Mouse (Mus musculus) heart, adult 2 months (tissue): ENCODE data around the gene Npr3. TPM values are rescaled to one million over a fixed set of nuclear protein-coding genes. Genes with fewer than 3 reads are reported as not detected.

Experiments used
- DNase-seq, 2 experiments: peaks; one replicate each; pipeline ENCODE4 v3.0.0; 2021
- H3K27ac ChIP-seq: fragments of 200-600 bp; 2 replicates; pipeline ENCODE4 v1.8.1; 2022
- H3K27me3 ChIP-seq: fragments of 200-500 bp; 2 replicates; pipeline ENCODE4 v1.6.1; 2012; ENCODE audit warnings: mild to moderate bottlenecking, low read length, inconsistent platforms, mixed read lengths; ENCODE audit not compliant: control insufficient read depth, insufficient read depth
- H3K36me3 ChIP-seq: fragments of 200-500 bp; 2 replicates; pipeline ENCODE4 v1.6.1; 2012; ENCODE audit warnings: low read length, inconsistent platforms; ENCODE audit not compliant: control insufficient read depth, insufficient read depth
- H3K4me1 ChIP-seq: fragments of 200-500 bp; 2 replicates; pipeline ENCODE4 v1.6.1; 2011; ENCODE audit warnings: low read length; ENCODE audit not compliant: control insufficient read depth, insufficient read depth
- H3K4me3 ChIP-seq: fragments of 200-600 bp; 2 replicates; pipeline ENCODE4 v1.8.1; 2022
- H3K79me2 ChIP-seq: fragments of 200-500 bp; replicated peaks from 2 replicates; pipeline ENCODE4 v1.6.1; 2012; ENCODE audit warnings: mild to moderate bottlenecking, inconsistent platforms, low read length, moderate library complexity, mixed read lengths; ENCODE audit not compliant: control insufficient read depth, insufficient read depth
- H3K9ac ChIP-seq: fragments of 200-500 bp; 2 replicates; pipeline ENCODE4 v1.6.1; 2012; ENCODE audit warnings: low read depth, mild to moderate bottlenecking, control low read depth, inconsistent platforms, low read length, mixed read lengths
- CTCF ChIP-seq: fragments of 200-600 bp; IDR thresholded peaks from 2 replicates; pipeline ENCODE4 v1.8.1; 2022; ENCODE audit warnings: antibody characterized with exemption, mild to moderate bottlenecking, moderate library complexity
- EP300 ChIP-seq: fragments of 200-500 bp; IDR thresholded peaks from 2 replicates; pipeline ENCODE4 v1.6.1; 2011; ENCODE audit warnings: low read depth, low read length, control low read depth; ENCODE audit not compliant: insufficient read depth
- POLR2A ChIP-seq: fragments of 200-500 bp; IDR thresholded peaks from 2 replicates; pipeline ENCODE4 v1.6.1; 2011; ENCODE audit warnings: mild to moderate bottlenecking, low read depth, low read length, control low read depth; ENCODE audit not compliant: insufficient read depth
- WGBS: fragments of 180-500 bp; shearing (Covaris S2); methylation state at CpG from one replicate; pipeline ENCODE4 v1.1.7; 2018; 5-methylcytosine and 5-hydroxymethylcytosine counted together
- intact Hi-C: fragments of 180-260 bp; cut with DNase I; formaldehyde crosslinking; loops from one replicate; pipeline ENCODE4 v1.15.1; 2025
- polyA plus RNA-seq: library from polyadenylated mRNA; depleted of rRNA; stranded (reverse); fragments of >200 nt; gene quantifications from 2 replicates; pipeline ENCODE4 v1.2.3, GENCODE M21; 2012; rRNA removed
- total RNA-seq, 2 experiments: library from RNA; stranded (reverse); gene quantifications; 2 replicates each; pipeline ENCODE4 v1.2.3; 2021

Npr3 gene
- total and polyA plus RNA-seq, 3 experiments = 9.0 to 36.1 (median 23.6) TPM

DNA sequence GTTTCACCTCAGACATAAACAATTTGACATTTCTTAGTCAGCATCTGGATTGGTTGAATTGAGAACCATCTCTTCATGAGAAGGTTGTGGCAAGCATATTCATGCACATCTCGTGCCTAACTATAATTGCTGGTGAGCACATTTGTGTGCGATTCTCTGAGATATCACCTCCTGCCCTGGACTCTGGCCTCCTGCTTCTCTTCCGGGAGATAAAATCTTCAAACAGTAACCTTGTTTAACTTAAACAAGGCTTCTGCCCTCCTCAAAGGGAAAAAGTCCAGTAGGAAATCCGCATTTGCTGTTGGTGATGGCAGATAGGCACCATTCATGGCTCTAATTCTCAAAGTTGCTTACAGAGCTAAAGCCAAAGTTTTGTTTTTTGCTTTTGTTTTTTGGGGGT lies 91.5 kb downstream of the Npr3 start:
- Histone ChIP-seq H3K27me3 (no peaks in the 10 kb centered on the region), H3K9ac (no peak overlapping the region), H3K36me3 (no peaks in the 10 kb centered on the region), H3K79me2 (no peaks in the 10 kb centered on the region), H3K27ac (no peak overlapping the region), H3K4me3 (no peak overlapping the region), H3K4me1 (no peaks in the 10 kb centered on the region)
- 48% methylated on average over 4 of the region's 4 CpGs for whole genome bisulfite sequencing
- no peak for DNase-seq
- intact Hi-C loops = no loop called here
- no peak for TF ChIP-seq CTCF
- no peak for TF ChIP-seq EP300
- no peak for TF ChIP-seq POLR2A

DNA sequence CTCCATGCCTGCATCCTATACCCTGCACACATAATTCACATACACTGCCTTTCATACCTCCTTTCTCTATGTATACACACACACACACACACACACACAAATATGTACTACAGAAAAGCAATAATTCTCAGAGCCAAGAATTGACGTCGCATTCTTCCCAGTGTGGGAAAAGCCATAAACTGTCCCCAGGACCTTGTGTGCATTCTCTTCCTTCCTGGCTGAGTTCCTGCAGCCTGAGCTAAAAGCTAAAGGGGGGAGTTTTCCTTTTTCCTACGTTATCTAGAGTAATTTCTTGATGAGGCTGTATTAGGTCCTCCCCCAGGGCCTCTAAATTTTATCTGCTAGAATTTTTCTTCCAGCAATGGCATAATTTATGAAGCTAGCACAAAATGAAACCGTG lies 103.5 kb downstream of the Npr3 start:
- TF ChIP-seq POLR2A = no peak
- TF ChIP-seq EP300 = no peak
- no peak for TF ChIP-seq CTCF
- intact Hi-C loops = no loop called here
- DNase-seq = no peak
- Histone ChIP-seq H3K79me2 (no peaks in the 10 kb centered on the region), H3K27me3 (0 out of 2 replicates have a peak, but pooled peaks cover 1% of the 10 kb centered on the region), H3K36me3 (no peaks in the 10 kb centered on the region), H3K4me1 (peaks cover 1% of the 10 kb centered on the region; the same call in 1 of the 2 replicates), H3K27ac (no peak overlapping the region), H3K4me3 (no peak overlapping the region), H3K9ac (no peak overlapping the region)
- 30% methylated on average over 4 of the region's 4 CpGs for WGBS

DNA sequence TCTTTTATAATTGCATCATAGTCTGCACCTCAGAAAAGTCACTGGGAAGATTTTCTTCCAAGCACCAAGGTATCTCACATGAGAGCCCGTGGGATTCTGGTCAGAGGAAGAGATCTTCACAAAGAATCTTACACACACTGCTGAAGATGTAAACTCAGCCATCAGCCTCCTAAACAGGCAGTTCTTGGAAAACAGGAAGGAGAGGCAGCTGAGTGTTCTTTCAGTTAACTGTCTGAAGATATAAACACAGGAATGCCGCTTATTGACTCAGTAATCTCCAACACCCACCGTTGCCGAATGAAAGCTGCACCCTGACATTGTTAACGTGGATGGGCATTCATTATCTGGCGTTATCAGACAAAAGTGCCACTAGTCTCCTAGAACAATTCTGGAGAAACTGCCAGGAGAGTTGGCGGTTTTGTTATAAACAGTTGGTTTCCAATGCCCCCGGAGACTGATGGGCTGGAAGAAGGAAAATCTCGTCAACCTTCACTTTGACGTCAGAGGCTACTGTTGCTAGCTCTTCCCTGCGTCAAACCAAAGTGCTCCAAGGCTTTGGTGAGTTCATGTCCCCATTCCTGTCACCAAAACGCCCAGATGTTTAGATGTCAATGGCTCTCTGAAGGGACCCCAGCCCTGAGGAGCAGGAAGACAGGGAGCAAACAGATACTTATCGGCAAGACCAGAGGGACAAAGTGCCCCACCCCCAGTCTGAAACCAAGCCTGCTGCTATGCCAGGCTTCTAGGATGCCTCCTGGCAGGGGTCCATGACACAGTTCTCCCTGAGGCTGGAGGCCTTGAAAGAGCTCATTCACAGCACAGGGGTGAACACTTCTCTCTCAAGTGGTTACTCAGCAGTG lies 105.0 kb downstream of the Npr3 start:
- intact Hi-C loops = no loop called here
- Histone ChIP-seq H3K27ac (no peak overlapping the region), H3K4me3 (no peak overlapping the region), H3K36me3 (no peaks in the 10 kb centered on the region), H3K79me2 (no peaks in the 10 kb centered on the region), H3K27me3 (0 out of 2 replicates have a peak, but pooled peaks cover 1% of the 10 kb centered on the region), H3K9ac (no peak overlapping the region), H3K4me1 (peaks cover 1% of the 10 kb centered on the region; the same call in 1 of the 2 replicates)
- WGBS = 19% methylated on average over 13 of the region's 13 CpGs
- TF ChIP-seq POLR2A (no peak), CTCF (no peak), EP300 (no peak)
- DNase-seq = peak; percentile 17 to 20

DNA sequence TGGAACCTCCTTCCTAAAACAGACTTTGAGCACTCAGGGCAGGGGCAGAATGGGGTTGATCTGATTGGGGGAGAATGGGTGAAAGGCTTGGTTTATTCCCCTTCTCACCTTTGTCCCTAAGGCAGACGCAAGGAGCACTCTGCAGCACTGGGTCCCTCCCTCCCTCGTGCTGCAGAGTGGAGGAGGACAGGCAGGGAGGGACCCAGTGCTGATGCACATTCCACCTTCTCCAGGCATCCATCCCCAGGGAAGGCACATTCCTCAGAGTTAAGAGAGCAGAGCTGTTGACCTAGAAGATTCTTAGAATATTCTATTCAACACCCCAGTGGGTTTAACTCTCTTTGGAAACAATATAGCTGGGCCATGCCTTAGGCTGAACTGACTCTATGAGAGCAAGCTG lies 112.5 kb downstream of the Npr3 start:
- 51% methylated on average over 2 of the region's 2 CpGs for WGBS

More for the DNA sequence above, 112.5 kb downstream of the Npr3 start:
- no peaks in the 10 kb centered on the region for H3K27me3 ChIP-seq
- no peaks in the 10 kb centered on the region for H3K79me2 ChIP-seq
- no peak overlapping the region for H3K4me3 ChIP-seq
- no peak overlapping the region for H3K27ac ChIP-seq
- H3K9ac ChIP-seq = no peak overlapping the region
- no peaks in the 10 kb centered on the region for H3K4me1 ChIP-seq
- DNase-seq = no peak
- H3K36me3 ChIP-seq = no peaks in the 10 kb centered on the region
- TF ChIP-seq CTCF (no peak), POLR2A (no peak), EP300 (no peak)
- intact Hi-C loops = no loop called here

Other genes with a start within 250 kb of the Npr3 start
- gene Sub1, start 89.7 kb upstream of the Npr3 start, total RNA-seq = 10 to 100 TPM; 76.8 to 90.7 TPM
- 7.5 and 12.7 TPM in 2 replicates for gene Sub1, start 89.7 kb upstream of the Npr3 start, polyA plus RNA-seq
- 10 to 100 TPM; 76.8 to 79.8 TPM for gene Zfr, start 210.5 kb upstream of the Npr3 start, total RNA-seq
- gene Zfr, start 210.5 kb upstream of the Npr3 start, polyA plus RNA-seq = 77.8 and 93.2 TPM in 2 replicates